Mouse (Mus musculus) T-cell, adult 2 months (primary cell): ENCODE measurements around the gene Six5.

Source experiments
- DNase-seq: peaks from one replicate; pipeline ENCODE4 v3.0.0; 2022; ENCODE audit warnings: low spot score

The Six5 gene

GRCm38 (mm10) chr7:19147497-19148045 is 53.2 kb downstream of the Six5 start:
- no peak for DNase-seq
